8 mouse cellular contexts compared by ENCODE assay signal in genomic region chr6:88903708-88904107, GRCm38 (mm10). TPM values are rescaled to one million over a fixed set of nuclear protein-coding genes. Genes with fewer than 3 reads are reported as not detected.
DNase-seq lines count a peak whose midpoint lies in the region; ATAC-seq and TF ChIP-seq lines count a peak whose summit lies in the region.

No protein-coding gene starts in this region.

- no peak for ATAC-seq in heart, embryonic 15.5 days (replicated peaks; ENCODE audit: insufficient number of reproducible peaks, insufficient read depth, low FRiP score, low read depth)
- no peak for ATAC-seq in embryonic facial prominence, embryonic 12.5 days (ENCODE audit: insufficient number of reproducible peaks, insufficient read depth, low FRiP score, low TSS enrichment)
- no peak for ATAC-seq in intestine, embryonic 15.5 days
- ATAC-seq in midbrain, postnatal 0 days (ENCODE audit: low FRiP score), result no peak

- peak overlapping the region; percentile 98 for H3K4me2 ChIP-seq in heart, embryonic 15.5 days
- peak overlapping the region; percentile 90 for H3K4me2 ChIP-seq in embryonic facial prominence, embryonic 12.5 days (replicated peaks)
- peak overlapping the region; percentile 76 for H3K4me2 ChIP-seq in intestine, embryonic 15.5 days (replicated peaks)
- H3K4me2 ChIP-seq in midbrain, postnatal 0 days (ENCODE audit: low read depth, low read length, poor library complexity, severe bottlenecking), result peak overlapping the region; percentile 93

- peaks cover 62% of the 10 kb centered on the region for H3K4me1 ChIP-seq in heart, embryonic 15.5 days (replicated peaks)
- peaks cover 33% of the 10 kb centered on the region for H3K4me1 ChIP-seq in embryonic facial prominence, embryonic 12.5 days
- peaks cover 32% of the 10 kb centered on the region for H3K4me1 ChIP-seq in intestine, embryonic 15.5 days (replicated peaks)
- H3K4me1 ChIP-seq in midbrain, postnatal 0 days (ENCODE audit: insufficient read depth, low read length), result peaks cover 15% of the 10 kb centered on the region

- no peak overlapping the region; the same call in 1 of the 2 replicates for H3K27ac ChIP-seq in heart, embryonic 15.5 days
- no peak overlapping the region for H3K27ac ChIP-seq in embryonic facial prominence, embryonic 12.5 days
- H3K27ac ChIP-seq in intestine, embryonic 15.5 days, result no peak overlapping the region
- no peak overlapping the region for H3K27ac ChIP-seq in midbrain, postnatal 0 days (ENCODE audit: low read depth, low read length)

- no peaks in the 10 kb centered on the region for H3K9me3 ChIP-seq in heart, embryonic 15.5 days (replicated peaks)
- H3K9me3 ChIP-seq in embryonic facial prominence, embryonic 12.5 days, result no peaks in the 10 kb centered on the region
- no peaks in the 10 kb centered on the region for H3K9me3 ChIP-seq in intestine, embryonic 15.5 days
- no peaks in the 10 kb centered on the region for H3K9me3 ChIP-seq in midbrain, postnatal 0 days (ENCODE audit: low read length)

- no peak for DNase-seq in heart, adult 8-10 months (ENCODE audit: low spot score)
- DNase-seq in midbrain, postnatal 0 days (ENCODE audit: low spot score), result no peak
- DNase-seq in ovary, postnatal 36 days (ENCODE audit: low spot score), result no peak
- no peak for DNase-seq in embryo, embryonic 9.5 days (ENCODE audit: extremely low spot score)
- no peak for DNase-seq in lung, postnatal 36 days

- WGBS in heart, embryonic 15.5 days, result 72% methylated on average over 5 of the region's 5 CpGs
- 66% methylated on average over 5 of the region's 5 CpGs for WGBS in embryonic facial prominence, embryonic 12.5 days
- WGBS in intestine, embryonic 15.5 days, result 66% methylated on average over 5 of the region's 5 CpGs
- WGBS in midbrain, postnatal 0 days, result 87% methylated on average over 5 of the region's 5 CpGs

- peak overlapping the region; percentile 85 for H3K4me3 ChIP-seq in heart, embryonic 15.5 days
- peak overlapping the region; percentile 73 for H3K4me3 ChIP-seq in embryonic facial prominence, embryonic 12.5 days
- no peak overlapping the region for H3K4me3 ChIP-seq in intestine, embryonic 15.5 days (replicated peaks)
- no peak overlapping the region for H3K4me3 ChIP-seq in midbrain, postnatal 0 days (ENCODE audit: low read depth, low read length)

- H3K36me3 ChIP-seq in heart, embryonic 15.5 days, result no peaks in the 10 kb centered on the region
- H3K36me3 ChIP-seq in embryonic facial prominence, embryonic 12.5 days, result peaks cover 10% of the 10 kb centered on the region
- 0 out of 2 replicates have a peak, but pooled peaks cover 5% of the 10 kb centered on the region for H3K36me3 ChIP-seq in intestine, embryonic 15.5 days
- H3K36me3 ChIP-seq in midbrain, postnatal 0 days (ENCODE audit: insufficient read depth, low read length), result no peaks in the 10 kb centered on the region

- no peak for TF ChIP-seq CTCF in midbrain, postnatal 0 days (IDR thresholded peaks at IDR 0.05)

- H3K9ac ChIP-seq in heart, embryonic 15.5 days, result peak overlapping the region; percentile 93; the same call in 1 of the 2 replicates
- 0 out of 2 replicates have a peak overlapping the region, but pooled peaks have one; percentile 87 for H3K9ac ChIP-seq in embryonic facial prominence, embryonic 12.5 days
- H3K9ac ChIP-seq in intestine, embryonic 15.5 days, result peak overlapping the region; percentile 85
- 0 out of 2 replicates have a peak overlapping the region, but pooled peaks have one; percentile 25 for H3K9ac ChIP-seq in midbrain, postnatal 0 days (replicated peaks; ENCODE audit: low read length, poor library complexity, severe bottlenecking)

- H3K27me3 ChIP-seq in heart, embryonic 15.5 days, result no peaks in the 10 kb centered on the region
- H3K27me3 ChIP-seq in embryonic facial prominence, embryonic 12.5 days, result no peaks in the 10 kb centered on the region
- H3K27me3 ChIP-seq in intestine, embryonic 15.5 days (replicated peaks), result no peaks in the 10 kb centered on the region
- H3K27me3 ChIP-seq in midbrain, postnatal 0 days (ENCODE audit: insufficient read depth, low read length), result no peaks in the 10 kb centered on the region

RNA-seq across cellular contexts. Expression of gene Tpra1, which starts 1.7 kb away (rescaled TPM):
- polyA plus RNA-seq in heart, embryonic 15.5 days (2015; fragmentation: Nextera tagmentation; extraction: Ambion mirVana), result 41.4 and 54.7 TPM in 2 replicates
- total RNA-seq in heart, adult 8-10 months (2022), result 10 to 100 TPM; 29.0 to 36.3 (median 32.2) TPM
- polyA plus RNA-seq in embryonic facial prominence, embryonic 12.5 days (2016; fragmentation: Nextera tagmentation; extraction: Ambion mirVana), result 86.3 and 90.6 TPM in 2 replicates
- 62.2 and 72.1 TPM in 2 replicates for polyA plus RNA-seq in intestine, embryonic 15.5 days (2015; fragmentation: Nextera tagmentation; extraction: Ambion mirVana)
- 65.7 and 69.7 TPM in 2 replicates for total RNA-seq in midbrain, postnatal 0 days (2014; rRNA removed)
- 52.7 and 67.5 TPM in 2 replicates for polyA plus RNA-seq in midbrain, postnatal 0 days (2015; fragmentation: Nextera tagmentation; extraction: Ambion mirVana)

RNA-seq across cellular contexts. Expression of gene Mcm2, which starts 5.1 kb away (rescaled TPM):
- polyA plus RNA-seq in heart, embryonic 15.5 days (2015; fragmentation: Nextera tagmentation; extraction: Ambion mirVana), result 68.2 and 94.2 TPM in 2 replicates
- total RNA-seq in heart, adult 8-10 months (2022), result 1 to 10 TPM; 4.7 to 6.7 (median 5.6) TPM
- polyA plus RNA-seq in embryonic facial prominence, embryonic 12.5 days (2016; fragmentation: Nextera tagmentation; extraction: Ambion mirVana), result 169 and 171 TPM in 2 replicates
- polyA plus RNA-seq in intestine, embryonic 15.5 days (2015; fragmentation: Nextera tagmentation; extraction: Ambion mirVana), result 106 and 107 TPM in 2 replicates
- 11.4 and 16.2 TPM in 2 replicates for total RNA-seq in midbrain, postnatal 0 days (2014; rRNA removed)
- polyA plus RNA-seq in midbrain, postnatal 0 days (2015; fragmentation: Nextera tagmentation; extraction: Ambion mirVana), result 7.6 and 7.7 TPM in 2 replicates

RNA-seq across cellular contexts. Expression of gene Podxl2, which starts 28.9 kb away (rescaled TPM):
- polyA plus RNA-seq in heart, embryonic 15.5 days (2015; fragmentation: Nextera tagmentation; extraction: Ambion mirVana), result 42.5 and 52.5 TPM in 2 replicates
- total RNA-seq in heart, adult 8-10 months (2022), result 10 to 100 TPM; 13.7 to 14.8 (median 14.2) TPM
- polyA plus RNA-seq in embryonic facial prominence, embryonic 12.5 days (2016; fragmentation: Nextera tagmentation; extraction: Ambion mirVana), result 138 and 153 TPM in 2 replicates
- polyA plus RNA-seq in intestine, embryonic 15.5 days (2015; fragmentation: Nextera tagmentation; extraction: Ambion mirVana), result 49.6 and 52.5 TPM in 2 replicates
- total RNA-seq in midbrain, postnatal 0 days (2014; rRNA removed), result 883 and 1,011 TPM in 2 replicates
- polyA plus RNA-seq in midbrain, postnatal 0 days (2015; fragmentation: Nextera tagmentation; extraction: Ambion mirVana), result 727 and 776 TPM in 2 replicates

Comparison
In these comparisons a context has a peak if more than half of its experiments do, and no peak if none do; other contexts are left out.
1. H3K4me3 ChIP-seq: peak in heart, embryonic 15.5 days (single experiment) and embryonic facial prominence, embryonic 12.5 days (single experiment); none in intestine, embryonic 15.5 days (single experiment) and midbrain, postnatal 0 days (single experiment).
2. H3K9ac ChIP-seq: peak in every context shown above with its lines; median percentile 93 in heart, embryonic 15.5 days; 87 in embryonic facial prominence, embryonic 12.5 days; 85 in intestine, embryonic 15.5 days; 25 in midbrain, postnatal 0 days.
3. Peak in every context shown above with its lines, with median percentiles within 50 percentile points of each other: H3K4me2 ChIP-seq.